Mouse (Mus musculus) brain, embryonic 14.5 days (tissue): ENCODE measurements at regions not wholly inside any gene's neighbourhood (a gene's known extent, or its start where the extent isn't known, plus 50 kb on each side); places are given as distances from the start of the nearest gene placed in this dataset.

Experiments
- CTCF ChIP-seq: fragments of 200-500 bp; IDR thresholded peaks from 2 replicates; pipeline ENCODE4 v1.5.1; 2012; ENCODE audit warnings: inconsistent platforms, mild to moderate bottlenecking, moderate library complexity, borderline replicate concordance; ENCODE audit not compliant: insufficient read depth, insufficient read length; ENCODE audit errors: extremely low read depth
- POLR2A ChIP-seq: fragments of 200-500 bp; IDR thresholded peaks from 2 replicates; pipeline ENCODE4 v1.6.1; 2012; ENCODE audit warnings: mild to moderate bottlenecking, inconsistent platforms, borderline replicate concordance; ENCODE audit not compliant: poor library complexity, insufficient read depth, insufficient read length, severe bottlenecking; ENCODE audit errors: extremely low read depth

DNA sequence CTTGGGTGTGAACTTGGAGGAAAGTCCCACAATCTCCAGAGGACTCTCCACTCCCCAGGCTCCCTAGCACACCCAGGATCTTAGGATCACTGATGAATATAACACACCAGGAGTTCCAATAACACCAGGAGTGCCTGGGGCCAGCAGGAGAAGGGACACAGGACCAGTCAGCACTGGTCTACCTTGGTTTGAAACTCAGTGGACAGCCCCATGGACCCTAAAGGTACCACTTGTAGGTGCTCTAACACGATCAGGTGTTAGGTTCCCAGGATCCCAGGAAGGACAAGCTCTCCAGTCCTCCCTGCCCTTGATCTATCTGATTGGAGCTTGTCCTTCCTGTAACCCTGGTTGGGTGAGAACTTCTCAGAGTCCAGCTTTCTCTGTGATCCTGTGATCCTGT, 554.6 kb downstream of the Sema5a start:
- TF ChIP-seq CTCF (no peak), POLR2A (no peak)
